Mouse (Mus musculus) heart, adult 2 months (tissue): Measurements from ENCODE around the gene Pttg1ip.

Experiments used
- CTCF ChIP-seq: fragments of 200-600 bp; IDR thresholded peaks from 2 replicates; pipeline ENCODE4 v1.8.1; 2022; ENCODE audit warnings: antibody characterized with exemption, mild to moderate bottlenecking, moderate library complexity
- POLR2A ChIP-seq: fragments of 200-500 bp; IDR thresholded peaks from 2 replicates; pipeline ENCODE4 v1.6.1; 2011; ENCODE audit warnings: mild to moderate bottlenecking, low read depth, low read length, control low read depth; ENCODE audit not compliant: insufficient read depth

DNA sequence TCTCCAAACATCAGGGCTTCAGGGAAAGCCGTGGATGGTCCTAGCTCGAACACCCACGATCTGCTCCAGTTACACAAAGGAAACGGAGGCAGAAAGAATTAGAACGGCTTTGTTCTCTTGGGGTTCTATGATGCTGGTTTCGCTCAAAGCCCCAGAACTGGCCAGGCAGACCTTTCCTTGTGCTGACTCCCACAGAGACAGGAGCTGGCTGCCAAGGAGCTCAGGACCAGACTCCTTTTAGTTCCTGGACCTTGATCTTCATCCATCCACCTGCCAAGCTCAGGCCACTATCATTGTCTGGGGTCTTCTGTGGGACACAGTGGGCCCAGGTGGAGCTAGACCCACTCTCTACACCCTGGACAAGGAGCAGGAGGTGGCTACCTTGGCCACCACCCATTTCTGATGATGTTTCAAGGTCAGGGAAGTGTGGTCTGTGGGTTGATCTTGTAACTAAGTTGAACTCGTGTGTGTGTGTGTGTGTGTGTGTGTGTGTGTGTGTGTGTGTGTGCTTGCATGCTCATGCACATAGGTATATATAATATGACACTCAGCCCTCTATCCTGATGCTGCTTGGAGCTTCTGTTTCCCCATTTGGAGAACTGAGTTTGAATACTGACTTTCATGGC lies 42.1 kb upstream of the Pttg1ip start:
- TF ChIP-seq POLR2A: no peak
- no peak for TF ChIP-seq CTCF
